ENCODE assay signal across 9 mouse cellular contexts in genomic region chr1:97974968-97975367, GRCm38 (mm10).
DNase-seq lines count a peak whose midpoint lies in the region; ATAC-seq and TF ChIP-seq lines count a peak whose summit lies in the region.
"Had no signal": no experiment of that assay in that cellular context is flagged by ENCODE, and none has a peak within 500 bp of the region (broad histone marks: within the 10 kb centered on the region; RNA-seq: fewer than 3 reads in every experiment).

No protein-coding gene starts in this region.

- H3K27ac ChIP-seq in left cerebral cortex, adult 2 months = peak overlapping the region; percentile 99
- H3K27ac ChIP-seq in hindbrain, embryonic 16.5 days (ENCODE audit: low read depth, low read length) = no peak overlapping the region
- H3K27ac ChIP-seq in liver, postnatal 0 days (ENCODE audit: low read depth) = no peak overlapping the region

- peaks cover 4% of the 10 kb centered on the region; the same call in 1 of the 2 replicates for H3K4me1 ChIP-seq in hindbrain, embryonic 16.5 days (ENCODE audit: control insufficient read depth, insufficient read depth, low read depth, low read length)
- H3K4me1 ChIP-seq in liver, postnatal 0 days (ENCODE audit: insufficient read depth) = no peaks in the 10 kb centered on the region

- peak overlapping the region; percentile 30 for H3K4me2 ChIP-seq in hindbrain, embryonic 16.5 days (ENCODE audit: low read length)
- no peak overlapping the region for H3K4me2 ChIP-seq in liver, postnatal 0 days (ENCODE audit: low read depth, low read length)

- DNase-seq in adrenal gland, postnatal 25 days = peak; percentile 9
- no peak for DNase-seq in adrenal gland, postnatal 10 days
- no peak for DNase-seq in left cerebral cortex, adult 2 months (ENCODE audit: extremely low spot score in 1 of 2, low spot score in 2 of 2)
- DNase-seq in left cerebral cortex, adult 8-10 months (ENCODE audit: low spot score in 2 of 2) = no peak
- peak; percentile 34 for DNase-seq in retina, embryonic 14.5 days (ENCODE audit: low spot score)
- DNase-seq in liver, postnatal 0 days = no peak
- DNase-seq in urinary bladder, adult 2 months (ENCODE audit: low spot score) = no peak
- DNase-seq: kidney, adult 11 months had no signal

- 43% methylated on average over 11 of the region's 11 CpGs for WGBS in hindbrain, embryonic 16.5 days
- 68% methylated on average over 11 of the region's 11 CpGs for WGBS in liver, postnatal 0 days (ENCODE audit: insufficient replicate concordance)

- H3K36me3 ChIP-seq in hindbrain, embryonic 16.5 days (ENCODE audit: control insufficient read depth, insufficient read depth, low read length) = no peaks in the 10 kb centered on the region
- H3K36me3 ChIP-seq in liver, postnatal 0 days (replicated peaks; ENCODE audit: insufficient read depth, low read length) = no peaks in the 10 kb centered on the region

- ATAC-seq in hindbrain, embryonic 16.5 days = peak; percentile 37; the same call in 1 of the 2 replicates
- ATAC-seq in liver, postnatal 0 days = no peak

- TF ChIP-seq EP300 in liver, postnatal 0 days (IDR thresholded peaks at IDR 0.05; ENCODE audit: low read depth) = no peak

- H3K9ac ChIP-seq in hindbrain, embryonic 16.5 days (ENCODE audit: low read depth, low read length) = peak overlapping the region; percentile 29; the same call in 1 of the 2 replicates
- H3K9ac ChIP-seq in liver, postnatal 0 days (replicated peaks) = no peak overlapping the region

- intact Hi-C loops in left cerebral cortex, adult 2 months (cut with DNase I) = loop anchor here (5.0 kb wide), 3 partner anchors 113 to 377 kb away; no protein-coding TSS in a partner anchor

- TF ChIP-seq CTCF in left cerebral cortex, adult 2 months (IDR thresholded peaks at IDR 0.05) = no peak
- no peak for TF ChIP-seq CTCF in liver, postnatal 0 days (IDR thresholded peaks at IDR 0.05; ENCODE audit: low read depth)

- peak overlapping the region; percentile 65 for H3K4me3 ChIP-seq in left cerebral cortex, adult 2 months
- no peak overlapping the region for H3K4me3 ChIP-seq in hindbrain, embryonic 16.5 days (ENCODE audit: low read length)
- no peak overlapping the region for H3K4me3 ChIP-seq in liver, postnatal 0 days (ENCODE audit: low read depth, low read length)

- H3K27me3 ChIP-seq in hindbrain, embryonic 16.5 days (replicated peaks; ENCODE audit: control insufficient read depth, insufficient read depth, low read length) = no peaks in the 10 kb centered on the region
- peaks cover 3% of the 10 kb centered on the region; the same call in 1 of the 2 replicates for H3K27me3 ChIP-seq in liver, postnatal 0 days (ENCODE audit: insufficient read depth, low read length)

- H3K9me3 ChIP-seq in hindbrain, embryonic 16.5 days (ENCODE audit: control insufficient read depth, low read length) = no peaks in the 10 kb centered on the region
- H3K9me3 ChIP-seq in liver, postnatal 0 days (ENCODE audit: low read length) = no peaks in the 10 kb centered on the region

Comparison
In these comparisons a context has a peak if more than half of its experiments do, and no peak if none do; other contexts are left out.
1. DNase-seq: peak in adrenal gland, postnatal 25 days (single experiment) and retina, embryonic 14.5 days (single experiment); none in adrenal gland, postnatal 10 days (single experiment), left cerebral cortex, adult 2 months (0 of 2), left cerebral cortex, adult 8-10 months (0 of 2), liver, postnatal 0 days (single experiment) and urinary bladder, adult 2 months (single experiment).